Mouse (Mus musculus): Measurements from ENCODE around the gene Lrrc38.

The Lrrc38 gene

DNA sequence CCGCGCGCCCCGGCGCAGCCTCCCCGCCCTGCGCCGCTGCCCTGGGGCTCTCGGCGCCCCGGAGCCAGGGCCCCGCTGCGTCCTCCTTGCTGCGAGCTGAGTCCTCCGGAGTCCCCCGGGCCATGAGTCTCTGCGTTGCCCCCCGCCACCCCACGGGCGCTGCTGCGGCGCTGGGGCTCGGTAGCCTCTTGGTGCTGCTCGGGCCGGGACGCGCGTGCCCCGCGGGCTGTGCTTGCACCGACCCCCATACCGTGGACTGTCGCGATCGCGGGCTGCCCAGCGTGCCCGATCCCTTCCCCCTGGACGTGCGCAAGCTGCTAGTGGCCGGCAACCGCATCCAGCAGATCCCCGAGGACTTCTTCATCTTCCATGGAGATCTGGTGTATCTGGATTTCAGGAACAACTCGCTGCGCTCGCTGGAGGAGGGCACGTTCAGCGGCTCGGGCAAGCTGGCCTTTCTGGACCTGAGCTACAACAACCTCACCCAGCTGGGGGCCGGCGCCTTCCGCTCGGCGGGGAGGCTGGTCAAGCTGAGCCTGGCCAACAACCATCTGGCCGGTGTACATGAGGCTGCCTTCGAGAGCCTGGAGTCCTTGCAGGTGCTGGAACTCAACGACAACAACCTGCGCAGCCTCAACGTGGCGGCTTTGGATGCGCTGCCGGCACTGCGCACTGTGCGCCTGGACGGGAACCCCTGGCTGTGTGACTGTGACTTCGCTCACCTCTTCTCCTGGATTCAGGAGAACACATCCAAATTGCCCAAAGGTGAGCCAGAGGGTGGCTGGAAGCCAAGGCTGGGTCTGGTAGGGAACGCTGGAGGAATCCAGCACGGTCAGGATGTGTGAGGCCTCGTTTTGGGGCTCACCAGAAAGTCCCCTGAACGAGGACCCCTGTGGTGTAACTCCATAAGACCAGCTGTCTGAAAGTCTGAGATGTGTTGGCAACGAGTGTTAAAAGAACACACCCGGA is 774 bp downstream of the Lrrc38 start:
- DNase-seq (ENCODE audit: extremely low read depth, low read depth, low spot score) = no peak

DNA sequence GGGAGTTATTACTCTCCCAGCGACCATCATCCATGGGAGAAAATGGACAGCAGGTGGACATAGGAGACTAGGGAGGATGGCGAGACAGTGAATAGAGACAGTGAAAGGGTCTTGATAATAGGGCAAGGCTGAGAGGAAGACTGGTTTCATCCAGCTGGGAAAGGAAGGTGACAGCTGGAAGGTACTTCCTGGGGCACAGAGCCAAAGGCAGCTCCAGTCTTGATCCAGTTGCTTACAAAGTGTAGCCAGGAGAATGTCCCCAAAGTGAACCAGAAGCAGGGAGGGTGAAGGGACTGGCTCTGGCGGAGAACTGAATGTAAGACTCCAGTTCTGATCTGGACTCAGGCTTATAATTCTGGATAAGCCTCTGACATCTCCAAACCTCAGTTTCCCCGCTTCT is 2.7 kb downstream of the Lrrc38 start:
- no peak for DNase-seq (ENCODE audit: extremely low read depth, low read depth, low spot score)

GRCm38 (mm10) chr4:143361520-143361919 is 12.0 kb downstream of the Lrrc38 start:
- DNase-seq (ENCODE audit: extremely low read depth, low read depth, low spot score) = no peak

DNA sequence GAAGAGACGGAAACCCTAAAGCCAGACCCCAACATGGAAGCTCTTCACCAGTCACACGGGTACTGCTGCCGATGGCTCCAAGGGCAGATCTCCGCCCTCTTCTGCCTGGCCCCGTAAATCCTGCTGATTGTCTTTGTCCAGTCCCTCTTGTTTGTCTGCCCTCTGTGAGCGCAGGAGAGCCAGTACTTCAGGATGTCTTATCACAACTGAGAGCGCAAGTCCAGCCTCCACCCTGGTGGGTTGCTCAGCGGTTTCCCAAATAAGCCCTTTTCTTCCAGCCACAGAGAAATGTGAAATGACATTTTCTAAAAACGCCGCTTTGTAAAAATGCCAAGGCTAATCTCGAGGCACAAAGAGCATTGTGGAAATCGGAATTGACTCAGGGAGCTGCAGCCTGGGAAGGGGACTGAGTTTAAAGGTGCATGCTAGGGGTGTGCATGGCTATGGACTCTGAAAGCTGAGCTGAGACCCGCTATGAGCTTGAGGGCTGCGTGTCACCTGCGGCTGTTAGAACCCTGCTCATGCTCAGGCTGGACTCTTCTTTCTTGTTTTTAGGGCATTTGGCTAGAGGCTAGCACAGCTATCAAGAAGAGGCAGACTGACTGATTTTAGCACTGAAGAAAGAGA is 17.0 kb downstream of the Lrrc38 start:
- DNase-seq (ENCODE audit: extremely low read depth, low read depth, low spot score) = no peak

DNA sequence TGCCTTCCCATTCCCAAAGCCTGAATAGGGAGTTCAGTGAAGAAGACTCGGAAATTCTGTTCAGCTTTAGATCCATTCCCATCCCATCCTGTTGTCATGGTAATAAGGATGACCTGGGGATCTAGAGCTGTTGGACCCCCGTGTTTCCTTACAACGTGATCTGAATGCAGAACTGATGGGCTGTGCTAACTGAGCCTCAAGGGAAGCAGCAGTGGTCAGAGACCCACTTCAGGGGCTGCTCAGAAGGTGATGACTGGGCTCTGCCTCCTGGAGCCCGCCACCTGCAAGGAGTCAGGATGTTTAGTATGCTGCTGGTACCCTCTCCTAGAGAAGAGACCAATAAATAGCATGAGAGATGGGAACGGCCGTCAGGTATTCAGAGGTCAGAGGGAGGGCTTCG is 29.9 kb downstream of the Lrrc38 start:
- DNase-seq (ENCODE audit: extremely low read depth, low read depth, low spot score) = no peak

- DNase-seq (ENCODE audit: extremely low read depth, low read depth, low spot score) = no peak
Observed at GRCm38 (mm10) chr4:143379931-143380715, 30.6 kb downstream of the Lrrc38 start.

- no peak for DNase-seq (ENCODE audit: extremely low read depth, low read depth, low spot score)
Observed at GRCm38 (mm10) chr4:143380716-143381004, 31.1 kb downstream of the Lrrc38 start.

GRCm38 (mm10) chr4:143382163-143382562 is 32.6 kb downstream of the Lrrc38 start:
- DNase-seq (ENCODE audit: extremely low read depth, low read depth, low spot score) = no peak

DNA sequence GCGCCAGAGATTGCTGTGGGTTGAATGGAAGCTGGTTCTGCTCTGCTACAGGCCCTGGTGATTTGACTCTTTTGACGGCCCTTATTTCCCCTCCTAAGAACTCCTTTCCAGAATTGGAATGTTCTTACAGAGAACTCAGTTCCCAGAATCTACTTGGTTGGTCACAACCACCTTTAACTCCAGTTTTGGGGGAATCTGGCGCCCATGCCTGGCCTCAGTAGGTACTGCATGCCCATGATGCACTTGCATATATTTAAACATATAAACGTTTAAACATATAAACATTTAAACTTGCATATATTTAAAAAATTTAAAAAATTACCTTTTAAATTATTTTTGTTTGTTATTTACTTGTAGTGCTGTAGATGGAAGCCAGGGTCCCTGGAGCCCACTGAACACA is 34.1 kb downstream of the Lrrc38 start:
- no peak for DNase-seq (ENCODE audit: extremely low read depth, low read depth, low spot score)

DNA sequence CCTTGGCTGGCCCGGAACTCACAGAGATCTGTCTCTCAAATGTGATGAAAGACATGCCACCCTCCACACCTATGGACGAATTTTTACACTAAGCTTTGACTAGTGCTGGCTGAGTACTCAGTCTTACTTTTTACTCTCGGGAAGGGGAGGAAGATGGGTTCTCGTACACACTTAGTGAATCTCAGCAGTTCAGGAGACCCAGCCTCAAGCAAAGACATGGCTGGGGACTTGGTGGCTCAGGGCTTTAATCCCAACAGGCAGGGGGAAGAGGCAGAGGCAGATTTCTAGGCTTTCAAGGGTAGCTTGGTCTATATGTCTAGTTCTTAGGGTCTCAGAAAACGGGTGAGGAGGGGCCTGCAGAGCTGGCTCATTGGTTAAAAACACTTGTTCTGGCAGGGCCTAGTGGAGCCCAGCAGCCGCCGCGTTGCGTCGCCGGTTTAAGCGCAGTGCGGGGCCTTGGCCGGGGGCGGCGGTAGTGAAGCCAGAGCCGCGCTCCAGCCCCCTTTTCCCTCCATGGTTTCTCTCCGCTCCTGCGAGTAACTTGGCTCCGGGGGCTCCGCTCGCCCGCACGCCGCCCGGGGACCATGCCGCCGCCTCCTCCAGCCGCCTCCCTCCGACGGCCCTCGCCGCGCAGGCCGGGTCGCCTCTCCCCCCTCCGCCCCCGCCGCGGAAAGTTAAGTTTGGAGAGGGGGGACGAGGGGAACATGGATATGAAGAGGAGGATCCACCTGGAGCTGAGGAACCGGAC is 39.6 kb downstream of the Lrrc38 start:
- no peak for DNase-seq (ENCODE audit: extremely low read depth, low read depth, low spot score)

GRCm38 (mm10) chr4:143394181-143394580 is 44.6 kb downstream of the Lrrc38 start, which contains the start of gene Pramel1:
TSS of gene Pramel1 (plus strand) at chr4:143394428.
- DNase-seq (ENCODE audit: extremely low read depth, low read depth, low spot score) = no peak

- peak; percentile 36 for DNase-seq (ENCODE audit: extremely low read depth, low read depth, low spot score)
Observed at GRCm38 (mm10) chr4:143411566-143412218, 62.1 kb downstream of the Lrrc38 start.

DNA sequence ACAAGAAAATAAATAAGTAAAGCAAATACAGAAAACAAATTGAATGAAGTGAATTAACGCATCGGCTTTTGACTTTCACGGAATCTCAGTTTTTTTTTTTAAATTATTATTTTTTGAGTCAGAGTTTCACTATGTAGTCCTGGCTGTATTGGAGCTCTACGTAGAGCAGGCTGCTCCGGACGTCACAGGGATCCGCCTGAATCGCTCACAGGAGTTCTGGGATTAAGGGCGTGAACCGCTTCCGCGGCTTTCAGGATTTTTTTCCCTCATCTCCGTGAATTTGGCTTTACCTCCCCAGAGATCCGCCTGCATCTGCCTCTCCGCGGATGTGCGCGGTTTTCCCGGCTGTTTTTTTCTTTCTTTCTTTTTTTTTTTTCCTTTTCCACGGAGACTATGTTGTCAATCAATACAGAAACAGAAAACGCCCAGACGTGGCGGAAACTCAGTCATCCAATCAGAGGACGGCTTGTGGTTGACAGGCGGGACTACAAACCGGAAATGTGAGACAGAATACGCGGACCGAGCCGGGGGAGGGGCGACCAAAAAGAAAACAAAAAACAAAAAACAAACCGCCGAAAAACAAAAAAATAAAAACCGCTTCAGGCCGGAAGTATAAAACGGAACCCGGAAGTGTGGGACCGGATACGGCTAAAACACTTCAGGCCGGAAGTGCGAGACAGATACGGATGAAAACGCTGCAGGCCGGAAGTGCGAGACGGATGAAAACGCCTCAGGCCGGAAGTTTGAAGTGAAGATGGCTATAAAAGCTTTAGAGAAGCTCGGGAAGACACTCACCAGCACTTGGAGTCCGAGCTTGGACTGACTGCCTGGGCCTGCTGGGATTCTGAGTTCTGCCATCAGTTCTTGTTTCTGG is 62.9 kb downstream of the Lrrc38 start, which contains the start of gene Pramef8:
TSS of gene Pramef8 (plus strand) at position 208 of the 874 bp plus-strand sequence.
- DNase-seq (ENCODE audit: extremely low read depth, low read depth, low spot score) = peak; percentile 71

DNA sequence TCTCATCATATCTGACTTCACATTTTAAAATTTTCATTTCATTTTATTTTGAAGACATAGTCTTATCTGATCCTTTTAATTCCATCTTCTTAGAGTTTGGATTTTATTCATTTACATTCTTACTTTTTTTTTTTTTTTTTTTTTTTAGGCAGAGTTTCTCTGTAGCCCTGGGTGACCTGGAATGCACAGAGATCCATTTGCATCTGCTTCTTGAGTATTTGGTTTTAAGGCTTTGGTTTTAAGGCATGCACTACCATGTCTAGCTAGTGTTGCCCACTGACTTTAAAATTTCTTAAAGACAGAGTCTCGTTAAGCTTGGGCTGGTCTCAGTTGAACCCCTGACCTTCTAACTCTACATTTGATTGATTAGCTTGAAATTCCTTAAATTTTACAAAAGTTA is 64.1 kb downstream of the Lrrc38 start:
- DNase-seq (ENCODE audit: extremely low read depth, low read depth, low spot score) = no peak

- DNase-seq (ENCODE audit: extremely low read depth, low read depth, low spot score) = no peak
Observed at GRCm38 (mm10) chr4:143414121-143414520, 64.6 kb downstream of the Lrrc38 start.

Data from fat pad, adult 2 months (tissue).